Mouse (Mus musculus) cerebellum, postnatal 36 days (tissue): ENCODE measurements at regions not wholly inside any gene's neighbourhood (a gene's known extent, or its start where the extent isn't known, plus 50 kb on each side); places are given as distances from the start of the nearest gene placed in this dataset.

Experiments
- DNase-seq, 2 experiments: peaks; one replicate each; pipeline ENCODE4 v3.0.0; 2021 to 2022; ENCODE audit warnings: mixed read lengths in 2 of 2

GRCm38 (mm10) chr6:117000951-117001725 lies 167.2 kb upstream of the Cxcl12 start:
- DNase-seq: no peak

DNA sequence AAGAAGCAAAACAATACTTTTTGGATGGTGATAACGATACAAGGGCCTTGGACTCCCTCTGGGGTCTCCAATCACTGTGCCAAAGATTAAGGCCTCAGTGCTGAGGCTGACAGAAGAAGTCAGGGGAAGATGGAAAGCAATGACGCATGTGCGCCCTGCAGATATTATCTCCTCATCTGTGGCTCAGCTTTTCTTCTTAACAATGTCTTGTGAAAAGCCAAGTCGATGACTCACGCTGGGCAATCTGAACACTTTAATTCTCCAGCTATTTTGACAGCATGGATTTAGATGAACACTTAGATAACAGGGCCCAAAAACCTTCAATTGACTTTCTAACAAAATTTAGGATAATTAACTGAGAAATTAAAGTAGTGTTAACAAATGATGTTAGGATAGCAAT lies 155.7 kb upstream of the Cxcl12 start:
- no peak for DNase-seq

DNA sequence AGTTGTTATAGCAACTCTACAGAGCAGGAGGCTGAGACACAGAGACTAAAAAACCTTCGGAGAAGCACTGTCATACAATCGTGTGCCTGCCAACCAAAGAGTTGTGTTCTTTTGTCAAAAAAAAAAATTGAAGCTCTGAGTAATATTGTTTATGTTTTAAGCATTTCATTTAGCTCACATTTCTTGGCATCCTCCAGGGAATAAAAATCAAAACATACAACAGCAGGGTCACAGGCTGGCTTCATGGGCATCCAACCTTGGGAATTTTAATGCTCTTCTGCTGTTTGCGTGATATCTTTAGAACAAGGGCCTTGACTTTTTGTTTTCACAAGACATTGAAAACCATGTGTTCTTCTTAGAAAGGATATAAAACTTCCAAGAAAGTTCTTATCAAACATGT lies 152.9 kb upstream of the Cxcl12 start:
- no peak for DNase-seq

- DNase-seq: no peak
Measured at GRCm38 (mm10) chr6:117021851-117022250, 146.5 kb upstream of the Cxcl12 start.

DNA sequence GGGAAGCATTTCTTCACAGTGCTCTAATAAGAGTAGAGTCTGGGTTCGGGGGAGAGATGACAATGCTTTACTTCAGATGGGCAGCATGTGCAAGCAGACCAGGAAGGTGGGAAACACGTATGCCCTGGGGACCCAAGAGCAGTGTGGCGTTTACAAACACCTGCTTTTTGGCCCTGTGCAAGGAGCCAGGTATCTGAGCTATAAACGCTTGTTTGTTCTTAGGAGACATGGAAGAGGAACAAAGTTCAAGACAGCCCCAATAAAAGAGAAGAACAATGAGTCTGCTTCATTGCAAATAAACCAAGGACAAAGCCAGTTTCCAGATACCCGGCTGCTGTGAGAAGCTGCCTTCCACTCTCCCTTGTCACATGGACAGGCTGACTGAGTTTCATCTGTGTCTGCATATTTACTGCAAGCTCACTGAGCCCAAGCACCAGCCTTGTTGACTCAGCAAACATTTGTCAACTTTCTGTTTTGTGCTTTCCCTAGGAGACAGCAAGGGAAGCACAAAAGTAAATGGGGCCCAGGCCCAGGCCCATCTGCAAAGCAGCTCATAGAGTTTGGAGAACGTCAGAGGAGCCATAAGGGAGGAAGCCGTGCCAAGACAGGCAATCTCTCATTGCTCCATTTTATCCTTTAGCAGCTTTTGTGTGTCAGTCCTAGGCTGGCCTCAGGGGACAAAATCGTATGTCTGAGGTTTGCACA lies 136.1 kb upstream of the Cxcl12 start:
- DNase-seq: no peak

GRCm38 (mm10) chr6:117043744-117044143 lies 124.6 kb upstream of the Cxcl12 start:
- DNase-seq: no peak

DNA sequence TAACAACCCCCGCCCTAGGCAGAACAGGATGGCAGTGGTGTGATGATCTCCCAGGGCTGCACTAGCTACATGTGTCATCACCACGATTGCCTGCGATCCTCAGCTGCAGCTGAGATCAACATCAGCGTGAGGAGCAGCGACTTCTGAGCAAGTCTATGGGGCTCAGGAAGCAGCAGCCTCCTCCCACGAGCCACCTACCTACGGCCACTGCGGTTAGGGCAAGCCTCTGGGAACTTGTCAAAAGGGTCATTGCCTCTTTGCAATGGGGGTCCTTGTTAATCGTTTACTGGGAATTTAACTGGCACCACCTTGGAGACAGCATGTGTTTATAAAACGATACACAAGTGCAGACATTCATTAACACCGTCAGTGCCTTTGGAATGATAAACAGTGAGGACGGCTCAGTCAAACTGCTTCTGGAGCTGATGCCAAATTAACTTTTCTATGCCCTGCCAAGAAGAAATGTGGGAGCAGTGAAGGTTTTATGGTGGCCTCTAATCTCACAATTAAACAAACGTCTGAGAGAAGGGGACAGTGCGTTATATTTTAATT lies 118.8 kb upstream of the Cxcl12 start:
- no peak for DNase-seq

DNA sequence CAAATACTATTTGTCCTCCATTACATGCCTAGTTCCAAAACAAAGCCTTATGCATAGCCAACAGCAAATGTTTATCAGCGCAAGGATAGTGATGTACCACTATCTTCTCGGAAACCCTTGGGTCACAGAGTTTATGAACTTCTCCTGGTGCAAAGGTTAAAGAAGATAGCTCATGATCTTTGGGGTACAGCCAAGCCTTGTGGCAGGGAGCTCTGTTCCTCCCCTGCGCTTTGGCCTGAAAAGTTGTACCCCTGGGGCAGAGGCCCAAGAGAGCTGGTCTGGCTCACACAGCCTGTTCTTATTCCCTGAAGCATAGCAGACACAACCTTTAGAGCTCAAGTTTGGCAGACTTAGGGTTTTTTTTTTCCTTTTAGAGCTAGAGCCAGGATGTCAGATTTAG lies 107.6 kb upstream of the Cxcl12 start:
- no peak for DNase-seq

DNA sequence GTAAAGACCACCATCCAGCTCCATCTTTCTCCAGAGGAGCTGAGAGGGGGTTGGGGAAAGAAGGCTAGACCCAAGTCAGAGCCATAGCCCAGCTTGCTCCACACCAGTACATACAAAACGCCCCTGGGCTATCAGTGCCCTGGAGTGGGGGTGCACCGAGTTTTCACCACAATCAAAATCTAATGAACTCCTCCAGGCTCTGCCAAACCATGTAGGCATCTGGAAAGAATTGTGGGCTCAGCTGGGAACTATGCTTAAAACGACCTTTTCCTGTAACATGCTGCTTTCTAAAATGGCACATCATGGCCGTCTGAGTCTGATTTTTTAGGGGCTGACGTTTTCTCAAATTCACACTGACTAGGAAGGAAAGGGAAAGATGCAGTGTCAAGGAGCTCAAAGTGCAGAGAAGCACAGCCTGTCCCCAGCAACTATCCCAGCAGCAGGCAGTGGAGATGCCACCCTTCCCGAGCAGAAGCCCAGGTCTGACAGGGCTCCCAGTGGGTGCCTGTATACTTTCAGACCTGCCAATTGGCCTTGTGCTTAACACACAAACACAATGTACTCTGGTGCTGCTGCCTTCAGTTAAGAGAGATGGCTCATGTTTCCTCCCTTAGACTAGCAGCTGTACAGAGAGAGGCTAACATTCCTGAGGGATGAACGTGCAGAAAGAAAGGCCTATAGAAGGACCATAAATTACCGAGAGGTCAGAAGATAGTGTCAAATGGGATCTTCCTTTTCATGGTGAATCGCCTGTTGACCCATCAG lies 100.6 kb upstream of the Cxcl12 start:
- no peak for DNase-seq

DNA sequence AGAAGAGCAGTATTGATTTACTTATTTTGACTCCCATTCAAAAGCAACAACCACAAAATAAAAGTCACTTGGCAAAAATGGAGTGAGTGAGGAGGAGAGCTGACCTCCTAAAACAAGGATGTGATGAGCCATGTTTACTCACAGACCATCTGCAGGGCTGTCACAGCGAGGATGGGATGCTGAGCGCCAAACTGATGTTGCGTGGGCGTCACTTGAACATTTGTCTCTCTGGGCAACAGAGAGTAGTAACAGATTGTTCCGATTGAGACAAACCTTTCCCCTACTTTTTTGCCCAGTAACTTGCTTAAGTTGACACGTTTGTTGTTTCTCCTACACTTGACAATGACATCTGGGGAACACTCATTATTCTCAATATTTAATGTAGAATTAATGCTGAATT lies 97.0 kb upstream of the Cxcl12 start:
- no peak for DNase-seq

DNA sequence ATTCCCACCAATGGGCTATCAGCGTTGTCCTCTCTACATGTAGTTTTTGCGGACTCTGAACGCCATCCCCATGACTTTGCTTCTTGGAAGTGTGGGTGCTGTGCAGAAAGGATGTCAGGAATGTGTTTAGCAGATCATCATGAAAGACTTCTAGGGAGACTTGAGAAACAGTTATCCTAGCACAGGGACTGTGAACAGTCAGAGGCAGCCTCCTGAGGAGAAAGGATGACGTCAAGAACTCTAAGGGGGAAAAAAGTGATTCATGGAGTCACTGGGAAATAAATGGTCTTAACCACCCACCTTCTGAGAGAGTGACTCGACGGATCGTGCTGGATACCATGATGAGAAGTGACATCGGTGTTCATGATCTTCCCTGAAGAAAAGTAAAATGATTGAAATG lies 96.5 kb upstream of the Cxcl12 start:
- no peak for DNase-seq

- DNase-seq: no peak
Measured at GRCm38 (mm10) chr6:117079500-117079899, 88.8 kb upstream of the Cxcl12 start.

GRCm38 (mm10) chr6:117080973-117081372 lies 87.4 kb upstream of the Cxcl12 start:
- peak in 1 of 2 experiments; percentile 10 for DNase-seq

DNA sequence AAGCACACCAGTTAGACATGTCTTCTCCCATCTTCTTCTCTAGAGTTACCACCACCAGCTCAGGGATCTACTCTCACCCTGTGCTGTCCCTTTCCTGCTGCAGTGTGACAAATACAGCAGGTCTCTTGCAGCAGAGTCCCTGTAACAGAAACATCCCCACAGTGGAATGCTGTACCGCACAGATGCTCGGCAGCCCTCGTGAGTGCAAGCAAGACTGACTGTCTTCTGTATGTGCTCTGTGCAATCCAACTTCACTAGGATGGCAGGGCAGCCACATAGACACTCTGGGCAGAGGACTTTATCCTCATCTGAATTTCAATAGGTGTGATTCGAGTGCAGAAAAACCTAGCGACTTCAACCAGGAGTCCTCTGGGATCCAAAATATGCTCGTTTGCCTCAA lies 84.1 kb upstream of the Cxcl12 start:
- no peak for DNase-seq

DNA sequence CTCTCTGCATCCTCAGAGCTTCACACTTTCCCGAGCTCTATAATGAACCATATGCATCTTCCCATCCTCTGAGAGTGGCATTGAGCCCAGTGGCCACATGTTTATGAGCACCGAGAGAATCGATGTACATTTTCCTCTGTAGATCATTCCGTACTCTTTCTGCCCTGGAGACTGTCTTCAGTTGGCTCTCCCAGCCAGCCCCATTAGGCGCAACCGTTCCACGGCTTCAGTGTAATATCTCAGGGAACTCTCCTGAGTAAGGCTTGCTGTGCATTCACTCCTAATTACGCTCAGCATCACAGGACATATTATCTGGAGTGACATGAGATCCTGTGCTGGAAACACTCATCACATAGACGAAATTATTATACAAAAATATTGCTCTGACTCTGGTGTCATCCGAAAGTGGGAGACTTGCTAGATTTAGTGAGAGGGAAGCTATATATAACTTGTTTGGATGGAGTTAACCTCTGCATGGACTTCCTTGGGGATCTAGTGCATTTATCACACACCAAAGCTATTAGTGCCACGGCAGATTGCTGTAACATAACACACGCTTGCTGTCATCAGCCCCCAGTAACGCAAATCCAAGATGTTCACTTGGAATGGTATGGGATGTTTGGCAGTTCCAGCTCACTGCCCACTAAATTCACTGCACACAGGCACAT lies 83.4 kb upstream of the Cxcl12 start:
- no peak for DNase-seq

- no peak for DNase-seq
Measured at GRCm38 (mm10) chr6:117094742-117095141, 73.6 kb upstream of the Cxcl12 start.

GRCm38 (mm10) chr6:117099871-117100270 lies 68.5 kb upstream of the Cxcl12 start:
- DNase-seq: no peak

GRCm38 (mm10) chr6:117102693-117103092 lies 65.6 kb upstream of the Cxcl12 start:
- no peak for DNase-seq

GRCm38 (mm10) chr6:117104047-117104446 lies 64.3 kb upstream of the Cxcl12 start:
- DNase-seq: peak in 1 of 2 experiments; percentile 3

DNA sequence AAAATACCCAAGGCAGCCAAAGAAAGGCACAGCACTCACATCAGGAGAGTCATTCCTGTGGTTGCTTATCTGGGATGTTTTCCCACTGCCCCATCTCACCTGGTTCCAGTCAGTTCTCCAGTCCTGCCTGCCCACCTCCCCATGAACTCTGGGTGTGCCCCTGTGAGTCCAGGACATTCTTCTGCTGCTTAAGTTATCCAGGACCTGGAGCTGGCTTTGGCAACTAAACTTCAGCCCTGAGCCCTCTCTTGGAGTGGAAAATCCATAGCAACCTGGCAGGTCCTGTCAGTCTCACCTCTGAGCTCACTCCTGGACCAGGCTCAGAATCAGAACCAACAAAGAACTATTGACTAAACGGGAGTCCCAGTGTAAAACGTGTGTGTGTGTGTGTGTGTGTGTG lies 63.9 kb upstream of the Cxcl12 start:
- DNase-seq: no peak

DNA sequence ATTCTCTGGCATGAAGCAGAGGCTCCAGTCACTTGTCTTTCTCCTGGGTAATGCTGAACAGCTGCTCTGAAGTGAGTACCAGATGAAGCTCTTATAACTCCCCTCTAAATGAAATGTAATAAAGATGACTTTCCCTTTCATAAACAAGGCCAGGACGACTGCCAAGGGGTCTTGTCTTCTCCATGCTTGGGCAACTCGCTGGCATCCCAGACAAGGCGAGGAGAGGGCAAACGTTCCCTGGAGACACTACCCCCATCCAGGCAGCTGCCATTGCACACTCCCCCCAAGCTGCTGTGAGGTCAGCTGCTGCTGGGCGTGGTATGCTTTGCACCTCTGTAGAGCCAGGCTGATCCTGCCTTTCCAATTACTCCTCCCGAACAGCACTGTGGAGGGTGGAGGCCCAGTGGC lies 63.1 kb upstream of the Cxcl12 start:
- DNase-seq: no peak

DNA sequence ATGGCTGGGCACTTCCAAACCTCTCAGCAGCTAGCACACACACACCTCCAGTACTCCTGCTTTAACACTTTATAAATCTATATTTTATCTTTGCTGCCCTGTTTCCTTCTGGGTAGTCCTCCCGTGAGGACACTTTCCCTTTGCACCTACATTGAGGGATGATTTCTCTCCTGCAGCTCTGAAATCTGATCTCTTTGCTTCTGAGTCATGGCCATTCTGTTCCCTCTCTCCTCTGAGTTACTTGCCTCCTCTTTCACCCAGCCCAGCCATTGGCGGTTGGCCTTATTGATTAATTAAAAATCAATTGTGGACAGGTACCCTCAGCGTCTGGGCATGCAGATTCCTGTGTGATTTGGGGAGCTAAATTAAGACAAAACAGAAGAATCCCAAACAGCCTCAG lies 58.0 kb upstream of the Cxcl12 start:
- no peak for DNase-seq

DNA sequence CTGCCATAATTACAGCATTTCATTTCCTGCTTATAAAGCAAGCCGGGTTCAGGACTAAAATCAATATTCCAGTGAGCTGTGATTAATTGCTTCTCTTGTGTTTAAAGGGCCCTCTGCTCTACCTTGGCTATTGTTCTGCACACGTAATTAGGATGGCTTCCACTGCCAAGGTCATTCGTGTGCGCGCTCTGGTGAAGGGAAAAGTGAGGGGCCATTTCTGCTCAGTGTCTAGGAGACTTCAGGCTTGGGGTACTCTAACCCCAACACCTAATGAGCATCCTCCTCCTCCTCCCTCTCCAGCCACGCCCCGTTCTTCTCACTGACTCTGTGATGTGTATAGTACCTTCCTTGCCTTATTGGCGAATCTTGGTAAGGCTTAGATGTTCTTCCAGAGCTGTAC lies 53.5 kb upstream of the Cxcl12 start:
- no peak for DNase-seq
